Mouse (Mus musculus): ENCODE measurements around the gene Wdr43. TPM values are rescaled to one million over a fixed set of nuclear protein-coding genes. Genes with fewer than 3 reads are reported as not detected.

Gene Wdr43
- 4.8 and 12.7 TPM in 2 replicates for polyA plus RNA-seq (2012; rRNA removed; ENCODE audit: low replicate concordance)

DNA sequence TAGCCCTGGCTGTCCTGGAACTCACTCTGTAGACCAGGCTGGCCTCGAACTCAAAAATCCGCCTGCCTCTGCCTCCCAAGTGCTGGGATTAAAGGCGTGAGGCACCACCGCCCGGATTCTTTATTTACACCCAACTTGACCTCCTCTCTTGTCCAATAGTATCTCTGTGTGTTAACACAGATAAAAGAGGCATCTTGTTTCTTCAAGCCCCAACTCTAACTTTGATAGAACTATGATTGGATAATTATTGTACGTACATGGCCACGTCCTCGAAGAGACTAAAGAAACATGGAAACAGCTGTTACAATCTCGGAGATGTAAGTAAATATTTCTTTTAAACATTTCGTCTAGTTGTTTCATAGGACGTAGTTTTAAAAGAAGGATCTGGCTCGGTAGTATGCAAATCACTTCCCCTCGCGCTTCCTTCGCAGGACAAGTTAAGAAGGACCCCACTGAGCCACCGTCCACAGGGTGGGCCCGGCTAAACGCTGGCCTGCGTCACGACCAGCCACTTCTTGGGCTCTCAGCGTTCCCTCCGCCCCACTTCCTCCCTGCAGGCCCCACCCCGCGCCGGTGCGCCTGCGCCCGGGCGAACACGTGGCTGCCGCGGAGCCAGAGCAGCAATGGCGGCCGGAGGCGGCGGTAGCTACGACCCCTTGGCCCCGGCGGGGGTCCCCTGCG is at the start of gene Wdr43:
Gene Wdr43 (plus strand): TSS at position 258 of the 681 bp plus-strand sequence.

DNA sequence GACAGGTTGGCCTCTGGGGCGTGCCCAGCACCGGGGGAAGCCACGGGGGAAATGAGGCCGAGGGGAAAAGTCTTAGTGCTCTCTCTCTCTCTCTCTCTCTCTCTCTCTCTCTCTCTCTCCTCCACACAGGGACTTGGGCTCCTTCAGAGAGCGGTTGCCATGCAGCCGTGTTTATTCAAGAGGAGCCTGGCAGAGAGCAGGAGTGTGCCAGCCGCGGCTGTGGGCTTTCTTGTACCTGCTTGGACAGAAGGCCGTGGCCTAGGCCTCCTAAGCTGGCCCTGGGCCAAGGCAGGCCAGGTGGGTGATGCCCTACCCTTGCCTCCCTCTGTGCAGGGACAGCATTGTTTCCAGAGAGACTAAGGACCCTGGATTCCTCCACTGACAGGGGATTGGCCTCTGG is 57.4 kb downstream of the Wdr43 start, which contains the start of gene Togaram2:
Gene Togaram2 (plus strand): TSS at position 170 of the 400 bp plus-strand sequence.

Other genes with a start within 250 kb of the Wdr43 start
- gene Gm4707, start 156.0 kb upstream of the Wdr43 start, polyA plus RNA-seq (2012; rRNA removed; ENCODE audit: low replicate concordance): 1.1 and 2.1 TPM in 2 replicates
- 8.1 and 12.1 TPM in 2 replicates for gene Smchd1, start 140.6 kb upstream of the Wdr43 start, polyA plus RNA-seq (2012; rRNA removed; ENCODE audit: low replicate concordance)
- gene Ndc80, start 89.0 kb upstream of the Wdr43 start, polyA plus RNA-seq (2012; rRNA removed; ENCODE audit: low replicate concordance): 0.11 and 0.19 TPM in 2 replicates
- gene Spdya, start 63.8 kb upstream of the Wdr43 start, polyA plus RNA-seq (2012; rRNA removed; ENCODE audit: low replicate concordance): not detected in 2 replicates
- gene Togaram2, start 57.4 kb downstream of the Wdr43 start, polyA plus RNA-seq (2012; rRNA removed; ENCODE audit: low replicate concordance): 0.60 and 1.9 TPM in 2 replicates
- gene Pcare, start 137.0 kb downstream of the Wdr43 start, polyA plus RNA-seq (2012; rRNA removed; ENCODE audit: low replicate concordance): not detected in 2 replicates
- gene Clip4, start 152.6 kb downstream of the Wdr43 start, polyA plus RNA-seq (2012; rRNA removed; ENCODE audit: low replicate concordance): 8.6 and 35.0 TPM in 2 replicates